Mouse (Mus musculus) CH12.LX (cell line): Measurements from ENCODE around the gene Rel.

ENCODE experiments used
- CTCF ChIP-seq, 2 experiments: IDR thresholded peaks in 1 of 2; conservative IDR thresholded peaks in 1 of 2; 2 replicates each; pipeline ENCODE4 v1.5.1; 2011 to 2012; ENCODE audit warnings: low read depth in 2 of 2, low read length in 2 of 2, improper control_type of control experiment in 1 of 2, inconsistent platforms in 1 of 2, mild to moderate bottlenecking in 1 of 2, moderate library complexity in 1 of 2
- E2F4 ChIP-seq: IDR thresholded peaks from 2 replicates; pipeline ENCODE4 v1.6.1; 2011; ENCODE audit warnings: low read depth, low read length, improper control_type of control experiment; ENCODE audit not compliant: insufficient replicate concordance
- POLR2A ChIP-seq: IDR thresholded peaks from 2 replicates; pipeline ENCODE4 v1.6.1; 2011; ENCODE audit warnings: low read depth, mild to moderate bottlenecking, improper control_type of control experiment, low read length

DNA sequence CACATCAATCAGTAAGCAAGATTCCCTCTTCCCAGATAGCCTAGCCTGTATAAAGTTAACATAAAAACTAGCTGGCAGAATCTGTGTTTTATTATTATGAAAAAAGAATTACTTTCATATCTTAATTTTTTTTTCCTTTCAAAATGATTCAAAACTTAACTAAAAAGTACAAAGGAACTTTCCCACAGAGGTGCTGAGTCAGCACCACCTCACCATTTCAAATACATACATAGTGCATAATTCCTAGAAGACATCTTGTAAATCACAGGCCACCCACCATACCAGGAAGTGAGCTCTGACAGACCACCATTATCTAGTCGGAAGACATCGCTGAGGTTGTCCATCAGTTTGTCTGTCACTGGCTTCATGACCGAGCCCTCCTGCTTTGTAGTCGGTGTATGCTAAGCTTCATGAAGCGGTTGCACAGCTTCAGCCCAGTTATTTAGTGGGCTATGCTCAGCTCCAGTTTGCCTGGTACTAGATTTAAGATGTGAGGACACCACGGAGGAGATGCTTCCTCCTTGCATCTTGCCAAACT is 36.0 kb downstream of the Rel start:
- TF ChIP-seq CTCF (conservative IDR thresholded peaks at IDR 0.05 in 1 of 2, IDR thresholded peaks at IDR 0.05 in 1 of 2; ENCODE audit: low read depth in 2 of 2, low read length in 2 of 2) (no peak), E2F4 (no peak), POLR2A (0 out of 2 replicates have a peak, but pooled peaks have one; percentile 27)
